Mouse (Mus musculus) liver, adult (tissue): ENCODE data around the gene Ptprs.

ENCODE experiments used
- GATA4 ChIP-seq: IDR thresholded peaks from 2 replicates; pipeline ENCODE4 v1.6.1; 2014; ENCODE audit warnings: mild to moderate bottlenecking, low read length; ENCODE audit not compliant: insufficient replicate concordance

Gene Ptprs

GRCm38 (mm10) chr17:56505401-56505800 is 29.1 kb upstream of the Ptprs start:
- no peak for TF ChIP-seq GATA4

GRCm38 (mm10) chr17:56502526-56502925 is 26.2 kb upstream of the Ptprs start:
- TF ChIP-seq GATA4: no peak

- no peak for TF ChIP-seq GATA4
Measured at GRCm38 (mm10) chr17:56499229-56499628, 22.9 kb upstream of the Ptprs start.

- TF ChIP-seq GATA4: no peak
Measured at GRCm38 (mm10) chr17:56494480-56494879, 18.2 kb upstream of the Ptprs start.

GRCm38 (mm10) chr17:56493841-56494240 is 17.6 kb upstream of the Ptprs start:
- TF ChIP-seq GATA4: no peak

- no peak for TF ChIP-seq GATA4
Measured at GRCm38 (mm10) chr17:56490438-56491152, 14.3 kb upstream of the Ptprs start.

GRCm38 (mm10) chr17:56488028-56488427 is 11.7 kb upstream of the Ptprs start:
- no peak for TF ChIP-seq GATA4

- no peak for TF ChIP-seq GATA4
Measured at GRCm38 (mm10) chr17:56487441-56487888, 11.2 kb upstream of the Ptprs start.

GRCm38 (mm10) chr17:56485926-56486325 is 9.6 kb upstream of the Ptprs start:
- no peak for TF ChIP-seq GATA4

- TF ChIP-seq GATA4: no peak
Measured at GRCm38 (mm10) chr17:56485118-56485517, 8.8 kb upstream of the Ptprs start.

GRCm38 (mm10) chr17:56482671-56483070 is 6.4 kb upstream of the Ptprs start:
- TF ChIP-seq GATA4: no peak

- no peak for TF ChIP-seq GATA4
Measured at GRCm38 (mm10) chr17:56479358-56479757, 3.1 kb upstream of the Ptprs start.

- no peak for TF ChIP-seq GATA4
Measured at GRCm38 (mm10) chr17:56478191-56478611, 1.9 kb upstream of the Ptprs start.

GRCm38 (mm10) chr17:56477191-56477818 is 1.0 kb upstream of the Ptprs start:
- no peak for TF ChIP-seq GATA4

- no peak for TF ChIP-seq GATA4
Measured at GRCm38 (mm10) chr17:56475584-56476401, 490 bp downstream of the Ptprs start.
